Mouse (Mus musculus): ENCODE measurements around the gene 1700001P01Rik.
A peak's percentile ranks its signal among the peaks of the same experiment; 100 is the strongest.
"Not testable (repeated sequence)": the region's sequence is repeated elsewhere in the genome, so short reads cannot be mapped to it uniquely, and the experiment has no call there.

Gene 1700001P01Rik

DNA sequence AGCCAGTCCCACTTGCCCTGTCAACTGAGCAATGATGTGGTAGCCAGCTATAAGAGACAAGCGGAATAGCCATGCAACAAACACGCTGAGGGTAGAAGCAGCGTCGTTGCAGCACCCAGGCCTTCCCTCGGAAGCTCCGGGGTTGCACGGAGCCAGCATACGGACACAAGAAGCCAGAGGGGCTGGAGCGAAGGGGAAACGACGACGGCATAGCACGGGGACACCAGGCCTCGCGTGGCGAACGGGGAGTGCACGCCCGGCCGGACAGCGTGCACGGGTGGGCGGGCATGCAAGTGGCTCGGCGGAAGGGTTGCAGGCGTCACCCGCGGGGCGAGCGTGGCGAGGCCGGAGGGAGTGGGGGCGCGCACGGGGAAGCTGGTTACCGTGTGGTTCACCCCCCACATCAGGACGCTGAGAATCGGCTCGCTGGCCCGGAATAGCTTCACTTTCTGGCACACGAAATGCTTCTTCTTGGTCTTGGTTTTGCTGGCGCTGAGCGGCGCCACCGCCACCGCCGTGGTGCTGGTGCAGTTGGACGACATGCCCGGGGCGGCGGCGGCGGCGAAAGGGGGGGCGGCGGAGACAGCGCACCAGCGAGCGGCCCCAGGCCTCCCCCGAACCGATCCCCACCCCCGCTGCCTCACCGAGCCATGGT, 31.5 kb downstream of the 1700001P01Rik start, which contains the start of gene Pip4k2b:
TSS of gene Pip4k2b (minus strand) at position 642 of the 655 bp plus-strand sequence.
- peak; percentile 56 for DNase-seq

DNA sequence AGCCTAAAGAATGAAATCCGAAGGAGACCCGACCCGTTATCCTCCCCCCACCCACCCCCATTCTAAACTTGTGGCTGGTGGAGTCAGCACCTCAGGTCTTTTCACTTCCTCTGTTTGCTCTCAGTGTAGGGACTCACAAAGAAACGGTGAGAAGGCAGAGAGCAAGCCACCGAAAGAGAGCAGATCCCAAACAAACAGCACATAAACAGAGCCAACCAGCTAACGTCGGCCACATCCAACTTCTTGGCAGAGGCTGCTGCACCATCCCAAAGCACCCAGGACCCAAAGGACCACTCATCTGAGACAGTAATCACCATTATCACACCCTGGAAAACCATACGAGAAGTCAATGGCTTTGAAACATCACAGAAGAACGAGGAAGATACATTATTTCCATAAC, 32.3 kb downstream of the 1700001P01Rik start:
- no peak for DNase-seq

DNA sequence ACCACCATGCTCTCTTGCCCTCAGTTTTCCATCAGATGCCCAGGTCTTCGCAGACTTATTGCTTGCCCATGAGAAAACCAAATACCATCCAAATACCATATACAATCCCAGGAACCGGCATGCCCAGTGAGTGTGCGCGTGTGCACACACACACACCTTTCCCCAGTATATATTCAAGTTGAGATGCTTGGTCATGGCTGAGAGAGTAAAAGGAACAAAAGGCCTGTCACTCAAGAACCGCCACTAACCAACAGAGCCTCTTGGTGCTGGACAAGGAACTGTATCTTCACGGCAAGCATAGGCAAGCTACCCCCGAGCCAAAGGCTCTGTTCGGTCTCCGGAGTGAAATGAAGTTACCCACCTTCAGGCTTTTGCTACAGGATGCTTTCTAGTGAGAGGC, 33.1 kb downstream of the 1700001P01Rik start:
- DNase-seq = no peak

DNA sequence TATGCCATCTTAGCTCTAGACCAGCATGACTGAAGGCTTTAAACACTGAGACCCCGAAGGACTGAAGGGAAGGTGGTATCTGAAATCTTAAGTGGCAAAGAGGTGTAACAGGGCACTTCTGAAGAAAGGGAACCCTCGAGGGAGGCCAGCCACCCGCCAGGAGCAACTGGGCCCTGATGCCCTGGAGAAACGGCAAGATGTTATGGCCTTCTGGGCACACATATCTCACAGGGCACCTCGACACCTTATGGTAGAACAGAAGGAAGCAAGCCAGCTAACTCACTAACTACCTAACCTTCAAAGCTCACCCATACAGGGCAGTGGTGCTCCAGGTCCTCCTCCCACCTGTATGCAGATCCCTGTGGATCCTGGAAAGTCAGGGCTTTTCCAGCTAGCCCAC, 33.6 kb downstream of the 1700001P01Rik start:
- no peak for DNase-seq

DNA sequence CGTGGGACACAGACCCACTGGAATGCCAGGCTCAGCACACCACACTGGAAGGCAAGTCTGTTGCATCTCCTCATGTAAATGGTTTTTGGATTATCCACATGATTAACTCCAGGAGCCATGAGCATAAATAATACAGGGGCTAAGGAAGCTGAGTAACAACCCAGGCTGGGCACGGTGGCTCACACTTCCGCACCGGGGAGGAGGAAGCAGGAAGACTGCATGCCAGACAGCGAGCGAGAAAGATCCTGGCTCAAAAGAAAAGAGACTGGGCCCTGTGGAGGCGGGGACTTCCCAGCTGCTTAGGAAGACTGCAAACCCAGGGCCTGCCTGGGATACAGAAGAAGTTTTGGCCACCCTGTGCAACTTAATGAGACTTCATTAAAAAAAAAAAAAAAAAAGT, 35.5 kb downstream of the 1700001P01Rik start:
- DNase-seq = peak; percentile 49

DNA sequence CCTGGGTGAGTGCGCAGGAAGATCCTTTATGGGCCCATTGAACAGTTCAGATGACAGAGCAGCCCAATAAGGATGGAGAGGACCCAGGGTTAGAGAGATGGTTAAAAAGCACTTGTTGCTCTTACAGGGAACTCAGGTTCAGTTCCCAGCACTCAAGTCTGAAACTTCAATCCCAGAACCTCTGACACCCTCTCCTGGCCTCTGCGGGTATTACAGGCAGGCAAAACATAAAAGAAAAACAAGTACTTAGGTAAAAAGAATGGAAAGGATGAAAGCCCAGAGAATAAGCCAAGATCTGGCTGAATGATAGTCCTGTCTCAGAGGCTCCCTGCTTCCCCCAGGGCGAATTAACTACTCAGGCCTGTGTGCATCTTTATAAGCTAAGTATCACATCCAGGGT, 36.6 kb downstream of the 1700001P01Rik start:
- no peak for DNase-seq

DNA sequence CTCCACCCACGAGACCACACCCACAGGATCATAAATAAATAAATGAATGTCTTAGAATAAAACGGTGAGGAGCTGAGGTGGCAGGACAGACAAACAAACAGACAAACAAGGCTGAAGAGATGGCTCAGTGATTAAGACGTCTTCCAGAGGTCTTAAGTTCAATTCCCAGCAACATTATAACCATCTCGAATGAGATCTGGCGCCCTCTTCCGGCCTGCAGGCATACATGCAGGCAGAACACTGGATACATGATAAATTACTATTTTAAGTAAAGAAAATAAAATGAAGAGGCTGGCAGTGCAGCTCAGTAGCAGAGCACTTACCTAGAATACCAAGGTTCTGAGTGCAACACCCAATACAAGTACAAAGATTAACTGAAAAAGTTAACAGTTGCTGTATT, 37.0 kb downstream of the 1700001P01Rik start:
- DNase-seq = no peak

DNA sequence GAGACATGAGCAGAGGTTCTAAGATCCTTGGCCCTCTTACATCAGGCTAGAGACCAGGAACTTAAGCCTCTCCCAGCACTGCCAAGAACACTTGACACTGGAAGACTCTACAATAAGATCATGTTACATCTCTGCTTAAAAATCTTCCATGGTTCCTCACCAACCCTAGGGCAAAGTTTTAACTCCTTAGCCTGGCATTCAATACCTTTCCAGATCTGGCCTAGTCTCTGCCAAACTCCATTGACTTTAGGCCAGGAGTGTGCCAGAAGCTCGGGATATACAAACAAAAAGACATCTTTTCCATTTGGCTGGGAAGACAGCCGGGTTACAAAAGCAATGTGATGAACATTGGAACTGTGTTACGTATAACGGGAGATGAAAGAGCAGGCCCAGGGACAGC, 38.1 kb downstream of the 1700001P01Rik start:
- DNase-seq = no peak

DNA sequence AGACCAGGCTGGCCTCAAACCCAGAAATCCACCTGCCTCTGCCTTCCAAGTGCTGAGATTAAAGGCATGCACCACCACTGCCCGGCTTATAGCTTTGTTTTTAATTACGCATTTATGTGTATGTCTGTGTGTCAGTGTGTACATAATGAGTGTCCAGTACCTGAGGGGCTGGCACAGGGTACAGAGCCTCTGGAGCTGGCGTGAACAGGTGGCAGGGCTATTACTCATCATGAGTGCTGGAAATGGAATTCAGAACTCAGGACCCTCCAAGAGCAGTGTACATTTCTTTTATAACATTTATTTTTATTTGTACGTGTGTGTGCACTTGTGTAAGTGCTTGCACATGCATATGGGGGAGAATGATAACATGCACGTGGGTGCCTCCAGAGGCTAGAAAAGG, 39.1 kb downstream of the 1700001P01Rik start:
- DNase-seq = no peak

DNA sequence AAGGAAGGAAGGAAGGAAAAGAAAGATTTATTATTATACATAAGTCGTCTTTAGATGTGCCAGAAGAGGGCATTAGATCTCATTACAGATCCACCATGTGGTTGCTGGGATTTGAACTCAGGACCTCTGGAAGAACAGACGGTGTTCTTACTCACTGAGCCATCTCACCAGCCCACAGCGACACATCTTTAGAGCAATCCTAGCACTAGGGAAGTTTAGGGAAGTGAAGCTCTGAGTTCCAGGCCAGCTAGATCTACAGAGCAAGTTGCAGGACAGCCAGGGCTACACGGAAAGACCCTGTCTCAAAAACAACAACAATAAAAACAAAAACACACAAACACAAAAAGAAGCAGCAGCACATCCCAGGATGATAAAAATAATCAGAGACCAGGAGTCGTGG, 40.9 kb downstream of the 1700001P01Rik start:
- DNase-seq = not testable (repeated sequence)

DNA sequence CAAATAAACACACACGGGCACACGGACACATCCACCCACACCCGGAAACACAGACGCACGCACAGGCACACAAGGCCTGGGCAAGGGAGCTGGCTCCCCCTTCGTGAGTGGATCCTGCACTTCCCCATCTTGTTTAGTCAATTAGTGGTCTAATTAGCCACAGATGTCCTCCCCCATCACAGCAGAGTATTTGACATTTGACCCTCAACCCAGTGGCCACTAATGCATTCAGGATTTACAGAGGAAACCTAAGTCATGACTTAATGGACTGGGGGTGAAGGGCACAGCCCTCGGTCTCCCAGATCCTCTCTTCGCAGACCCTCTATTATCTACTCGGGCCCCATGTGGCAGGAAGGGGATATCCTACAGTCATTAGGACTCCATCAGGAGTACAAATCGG, 42.0 kb downstream of the 1700001P01Rik start:
- no peak for DNase-seq

DNA sequence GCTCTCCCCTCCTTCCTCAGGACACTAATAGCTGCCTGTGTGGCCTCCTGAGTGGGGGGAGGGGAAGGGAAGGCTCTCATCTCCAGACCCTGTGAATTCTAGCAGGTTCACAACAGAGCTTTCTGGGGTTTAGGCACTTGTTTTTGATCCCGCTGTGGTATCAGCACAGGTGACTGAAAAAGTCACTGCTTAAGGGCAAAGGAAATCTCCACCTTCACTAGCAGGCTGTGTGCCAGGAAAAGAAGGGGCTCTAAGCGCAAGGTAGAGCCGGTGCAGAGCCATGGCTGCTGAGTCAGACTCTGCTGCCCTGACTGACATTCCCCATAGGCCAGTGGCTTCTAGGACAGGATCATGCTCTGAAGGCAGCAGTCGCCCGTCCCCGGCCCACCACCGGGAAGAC, 47.0 kb downstream of the 1700001P01Rik start:
- no peak for DNase-seq

DNA sequence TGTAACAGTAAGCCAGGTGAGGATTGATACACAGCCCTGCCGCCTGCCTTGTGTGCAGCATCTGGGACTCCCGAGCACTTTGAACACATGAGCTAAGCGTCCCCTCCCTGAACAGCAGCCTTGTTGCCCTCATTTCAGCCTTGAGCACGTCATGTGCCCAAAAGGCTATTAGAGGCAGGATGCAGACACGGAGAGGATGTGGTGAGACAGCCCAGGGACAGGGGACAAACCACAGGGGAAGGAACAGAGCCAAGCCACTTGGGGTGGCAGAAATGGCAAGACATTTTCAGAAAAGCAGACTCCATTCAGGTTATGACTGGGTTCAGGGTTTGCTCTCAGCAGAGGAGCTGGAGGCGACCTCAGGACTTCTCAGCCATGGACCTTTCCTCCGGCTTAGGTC, 47.4 kb downstream of the 1700001P01Rik start:
- no peak for DNase-seq

DNA sequence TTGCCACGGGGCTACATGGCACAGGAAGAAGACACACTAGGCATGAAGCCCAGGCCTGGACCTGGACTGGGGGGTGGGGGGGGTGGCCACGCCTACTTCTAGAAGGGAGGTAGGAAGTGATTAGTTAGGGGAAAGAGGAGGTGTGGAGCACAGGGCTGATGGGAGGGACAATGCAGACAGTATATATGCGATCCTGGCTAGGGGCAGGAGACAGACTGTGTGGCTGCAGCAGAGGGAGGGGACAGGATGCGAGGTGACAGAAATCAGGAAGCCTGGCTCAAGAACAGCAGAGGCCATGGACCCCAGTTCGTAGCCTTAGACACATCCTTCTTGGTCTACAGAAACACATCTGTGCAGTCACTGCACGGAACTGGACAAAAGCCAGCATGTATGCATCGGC, 52.0 kb downstream of the 1700001P01Rik start:
- DNase-seq = no peak
